Mouse (Mus musculus): ENCODE data around the gene Ube2l6.

DNA sequence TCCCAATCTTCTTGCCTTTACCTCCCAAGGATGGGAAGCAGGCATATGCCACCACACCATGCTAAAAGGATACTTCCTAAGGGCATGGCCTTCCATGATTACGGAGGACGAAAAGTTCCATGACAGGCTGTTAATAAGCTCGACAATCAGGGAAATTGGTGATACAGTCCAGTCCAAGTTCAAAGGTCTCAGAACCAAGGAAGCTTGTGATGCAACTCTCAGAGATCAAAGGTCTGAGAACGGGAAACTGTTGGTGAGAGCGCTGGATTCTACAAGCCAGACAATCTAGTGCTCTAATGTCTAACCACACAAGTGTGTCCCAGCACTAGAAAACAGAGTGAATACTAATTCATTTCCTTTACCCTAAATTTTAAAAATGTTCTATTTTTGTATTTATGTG lies 42.4 kb upstream of the Ube2l6 start:
- TF ChIP-seq CTCF (IDR thresholded peaks at IDR 0.05; ENCODE audit: low read depth, low read length) (no peak), GATA2 (IDR thresholded peaks at IDR 0.05; ENCODE audit: borderline replicate concordance, low read depth, low read length) (no peak), GATA1 (IDR thresholded peaks at IDR 0.05; ENCODE audit: borderline replicate concordance, low read length) (no peak), TAL1 (conservative IDR thresholded peaks at IDR 0.05; ENCODE audit: low read depth, low read length) (no peak), POLR2AphosphoS5 (IDR thresholded peaks at IDR 0.05; ENCODE audit: insufficient replicate concordance, low read depth, low read length) (no peak)
